Mouse (Mus musculus) T-cell, adult 2 months (primary cell): ENCODE results near the gene Polr3e.

ENCODE experiments used
- DNase-seq: peaks from one replicate; pipeline ENCODE4 v3.0.0; 2022; ENCODE audit warnings: low spot score

The Polr3e gene

DNA sequence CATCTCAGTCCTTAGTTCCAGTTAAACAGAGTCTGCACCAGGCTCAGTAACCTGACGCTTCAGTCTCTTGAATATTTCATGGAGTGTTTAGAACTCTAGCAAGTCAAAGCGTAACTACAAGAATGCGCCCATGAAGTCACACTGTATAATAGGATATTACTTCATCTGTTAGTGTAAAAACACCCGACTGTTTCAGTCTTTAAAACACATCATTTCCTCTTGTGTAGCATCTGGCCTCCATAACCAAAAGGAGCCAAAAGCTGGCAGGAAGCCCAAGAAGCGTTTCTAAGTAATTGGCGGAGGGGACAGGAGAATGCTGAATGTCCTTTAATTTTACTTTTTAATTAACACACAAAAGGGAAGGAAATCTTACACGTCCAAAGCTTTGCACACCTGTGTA is 59.5 kb downstream of the Polr3e start:
- peak; percentile 43 for DNase-seq

DNA sequence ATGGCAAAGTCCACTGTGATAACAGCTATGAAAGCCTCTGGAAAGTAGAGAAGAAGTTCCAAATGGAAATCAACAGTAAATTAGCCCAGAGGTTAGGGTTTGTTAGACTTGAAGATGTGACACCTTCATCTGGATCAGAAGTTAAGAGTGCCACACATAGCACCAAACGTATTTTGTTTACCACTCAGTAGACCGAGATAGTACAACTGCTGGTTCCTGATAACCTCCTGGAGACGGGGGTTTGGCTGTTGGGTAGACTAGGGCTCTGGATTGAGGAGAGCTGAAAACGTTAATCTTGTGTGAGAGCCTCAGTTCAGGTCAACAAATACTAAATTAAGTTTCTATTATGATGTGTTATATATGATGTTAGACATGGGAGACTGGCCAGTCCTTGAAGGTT is 62.5 kb downstream of the Polr3e start:
- no peak for DNase-seq

GRCm38 (mm10) chr7:120980931-120981924 is 63.7 kb downstream of the Polr3e start:
- DNase-seq = peak; percentile 66

DNA sequence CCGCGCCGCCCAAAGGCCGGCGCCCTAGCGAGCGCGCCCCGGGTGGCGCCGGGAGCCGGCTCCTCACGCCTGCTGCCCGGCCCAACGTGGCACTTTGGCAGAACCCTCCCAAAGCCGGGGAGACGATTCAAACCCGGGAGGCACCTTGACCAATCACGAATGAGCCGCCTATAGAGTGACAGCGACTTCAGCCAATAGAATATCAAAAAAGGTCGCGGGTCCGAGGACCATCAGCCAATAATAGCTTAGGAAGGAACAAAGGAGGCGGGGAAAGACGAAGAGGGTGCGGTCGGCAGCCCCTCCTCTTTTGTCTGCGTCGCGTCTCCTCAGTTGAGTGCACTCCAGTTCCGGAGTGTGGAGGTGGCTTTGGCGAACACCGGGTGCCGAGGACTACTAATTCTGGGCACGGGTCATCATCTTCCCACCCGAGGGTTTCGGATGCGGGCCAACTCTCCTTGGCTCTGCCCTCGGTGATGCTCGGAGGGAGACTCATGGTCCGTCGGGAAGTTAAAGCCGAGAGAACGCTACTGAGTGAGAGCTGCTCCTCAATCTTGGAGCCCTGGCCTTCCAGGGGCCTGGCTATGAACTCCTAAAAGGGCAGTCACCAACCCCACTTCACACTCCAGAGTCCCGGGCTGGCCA is 64.8 kb downstream of the Polr3e start, which contains the start of the genes Cdr2 and Mfsd13b:
Gene Cdr2, minus strand, starts transcription at position 113 of the 642 bp plus-strand sequence.
Gene Mfsd13b, plus strand, starts transcription at position 310 of the 642 bp plus-strand sequence.
- peak; percentile 95 for DNase-seq

- no peak for DNase-seq
Observed at GRCm38 (mm10) chr7:120982968-120983367, 65.4 kb downstream of the Polr3e start.

DNA sequence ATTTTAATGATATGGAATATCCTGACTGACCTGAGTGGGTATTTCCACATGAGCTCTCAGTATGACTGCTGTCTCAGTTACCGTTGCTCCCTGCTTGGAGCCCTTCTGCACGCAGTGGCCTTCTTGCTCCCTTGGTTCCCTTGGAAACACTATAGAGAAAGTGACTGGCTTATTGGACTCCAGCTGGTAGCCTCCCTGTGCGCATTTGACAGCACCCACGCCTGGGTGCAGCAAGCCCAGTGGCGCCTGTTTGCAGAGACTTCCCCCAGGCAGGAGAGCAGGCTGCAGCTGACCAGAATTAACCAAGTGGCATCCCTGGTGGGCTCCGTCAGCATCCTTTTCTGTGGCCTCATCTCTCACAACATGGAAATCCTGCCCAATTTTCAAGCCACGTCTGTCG is 73.6 kb downstream of the Polr3e start:
- DNase-seq = no peak
